In genomic region chr1:131043636-131044035, GRCm38 (mm10) we compare ENCODE assay signal across 23 mouse cellular contexts. TPM values are rescaled to one million over a fixed set of nuclear protein-coding genes. Genes with fewer than 3 reads are reported as not detected.
"Had no signal": no experiment of that assay in that cellular context is flagged by ENCODE, and none has a peak within 500 bp of the region (broad histone marks: within the 10 kb centered on the region; RNA-seq: fewer than 3 reads in every experiment).

No protein-coding gene starts in this region.

- DNase-seq: retina, postnatal 1 day; right cerebral cortex, adult 18-20 months; right cerebral cortex, postnatal 14 days; right cerebral cortex, postnatal 25 days; right cerebral cortex, postnatal 4 days; spleen, adult 18-20 months; thymus, adult 18-20 months; thymus, adult 2 months; thymus, postnatal 14 days; thymus, postnatal 25 days; thymus, postnatal 36 days; thymus, postnatal 4 days had no signal

- H3K9ac ChIP-seq: neural tube, embryonic 12.5 days; neural tube, embryonic 13.5 days; neural tube, embryonic 15.5 days; stomach, embryonic 15.5 days had no signal

- H3K36me3 ChIP-seq: neural tube, embryonic 12.5 days; neural tube, embryonic 13.5 days; neural tube, embryonic 15.5 days; stomach, embryonic 15.5 days had no signal

- H3K4me3 ChIP-seq: neural tube, embryonic 12.5 days; neural tube, embryonic 13.5 days; neural tube, embryonic 15.5 days; stomach, embryonic 15.5 days had no signal

- H3K4me2 ChIP-seq: neural tube, embryonic 12.5 days; neural tube, embryonic 13.5 days; neural tube, embryonic 15.5 days; stomach, embryonic 15.5 days had no signal

- H3K4me1 ChIP-seq: neural tube, embryonic 12.5 days; neural tube, embryonic 13.5 days; neural tube, embryonic 15.5 days; stomach, embryonic 15.5 days had no signal

- H3K9me3 ChIP-seq: neural tube, embryonic 12.5 days; neural tube, embryonic 13.5 days; neural tube, embryonic 15.5 days; stomach, embryonic 15.5 days had no signal

- H3K27ac ChIP-seq: neural tube, embryonic 12.5 days; neural tube, embryonic 13.5 days; neural tube, embryonic 15.5 days; stomach, embryonic 15.5 days; stomach, postnatal 0 days had no signal

- H3K27me3 ChIP-seq: neural tube, embryonic 12.5 days; neural tube, embryonic 13.5 days; neural tube, embryonic 15.5 days; stomach, embryonic 15.5 days had no signal

RNA-seq across cellular contexts. Expression of gene Il10, which starts 24.0 kb away (rescaled TPM):
- total RNA-seq: neutrophil, adult 5-6 weeks had no signal
- polyA plus RNA-seq: neural tube, embryonic 11.5 days; neural tube, embryonic 12.5 days; neural tube, embryonic 13.5 days; neural tube, embryonic 14.5 days; neural tube, embryonic 15.5 days; small intestine, adult 2 months; stomach, embryonic 15.5 days; stomach, embryonic 16.5 days; stomach, postnatal 0 days; testis, adult 2 months had no signal
